Mouse (Mus musculus): ENCODE data around the gene Tgfbr1. TPM values are rescaled to one million over a fixed set of nuclear protein-coding genes. Genes with fewer than 3 reads are reported as not detected.
"Not testable (repeated sequence)": the region's sequence is repeated elsewhere in the genome, so short reads cannot be mapped to it uniquely, and the experiment has no call there.

Gene Tgfbr1
- polyA plus RNA-seq, 1 experiment from 2014 or later = 111 TPM

GRCm38 (mm10) chr4:47354304-47354703, 1.3 kb downstream of the Tgfbr1 start:
- Histone ChIP-seq H3K27me3 (ENCODE audit: control insufficient read depth, insufficient read depth, low read length) (no peaks in the 10 kb centered on the region), H3K9me3 (ENCODE audit: control insufficient read depth, low read length) (no peaks in the 10 kb centered on the region), H3K4me1 (ENCODE audit: control insufficient read depth, insufficient read depth, low read length) (0 out of 2 replicates have a peak, but pooled peaks cover 5% of the 10 kb centered on the region), H3K4me2 (ENCODE audit: low read depth) (peak overlapping the region; percentile 62), H3K9ac (ENCODE audit: low read length) (peak overlapping the region; percentile 97; the same call in 1 of the 2 replicates), H3K4me3 (ENCODE audit: low read depth, low read length) (peak overlapping the region; percentile 84), H3K36me3 (ENCODE audit: control insufficient read depth, insufficient read depth, low read length) (no peaks in the 10 kb centered on the region), H3K27ac (ENCODE audit: low read depth, low read length) (no peak overlapping the region)
- ATAC-seq (ENCODE audit: insufficient read depth, low FRiP score, low TSS enrichment) = no peak
- WGBS = 45% methylated on average over 3 of the region's 3 CpGs
- DNase-seq (ENCODE audit: low spot score) = no peak

GRCm38 (mm10) chr4:47362662-47363061, 9.6 kb downstream of the Tgfbr1 start:
- H3K9me3 ChIP-seq (ENCODE audit: control insufficient read depth, low read length) = no peaks in the 10 kb centered on the region
- H3K27me3 ChIP-seq (ENCODE audit: control insufficient read depth, insufficient read depth, low read length) = no peaks in the 10 kb centered on the region
- ATAC-seq (ENCODE audit: insufficient read depth, low FRiP score, low TSS enrichment) (no peak), DNase-seq (ENCODE audit: low spot score) (no peak)
- no peaks in the 10 kb centered on the region for H3K36me3 ChIP-seq (ENCODE audit: control insufficient read depth, insufficient read depth, low read length)
- WGBS = 94% methylated on average over 2 of the region's 2 CpGs
- H3K27ac ChIP-seq (ENCODE audit: low read depth, low read length) = no peak overlapping the region
- no peak overlapping the region for H3K4me2 ChIP-seq (ENCODE audit: low read depth)
- H3K9ac ChIP-seq (ENCODE audit: low read length) = no peak overlapping the region
- H3K4me1 ChIP-seq (ENCODE audit: control insufficient read depth, insufficient read depth, low read length) = no peaks in the 10 kb centered on the region
- no peak overlapping the region for H3K4me3 ChIP-seq (ENCODE audit: low read depth, low read length)

GRCm38 (mm10) chr4:47363134-47363533, 10.1 kb downstream of the Tgfbr1 start:
- no peaks in the 10 kb centered on the region for H3K9me3 ChIP-seq (ENCODE audit: control insufficient read depth, low read length)
- no peaks in the 10 kb centered on the region for H3K27me3 ChIP-seq (ENCODE audit: control insufficient read depth, insufficient read depth, low read length)
- DNase-seq (ENCODE audit: low spot score) = no peak
- 68% methylated on average over 3 of the region's 3 CpGs for WGBS
- H3K4me2 ChIP-seq (ENCODE audit: low read depth) = no peak overlapping the region
- no peak overlapping the region for H3K4me3 ChIP-seq (ENCODE audit: low read depth, low read length)
- no peaks in the 10 kb centered on the region for H3K4me1 ChIP-seq (ENCODE audit: control insufficient read depth, insufficient read depth, low read length)
- no peak overlapping the region for H3K27ac ChIP-seq (ENCODE audit: low read depth, low read length)
- ATAC-seq (ENCODE audit: insufficient read depth, low FRiP score, low TSS enrichment) = no peak
- no peaks in the 10 kb centered on the region for H3K36me3 ChIP-seq (ENCODE audit: control insufficient read depth, insufficient read depth, low read length)
- no peak overlapping the region for H3K9ac ChIP-seq (ENCODE audit: low read length)

- Histone ChIP-seq H3K27me3 (ENCODE audit: control insufficient read depth, insufficient read depth, low read length) (no peaks in the 10 kb centered on the region), H3K4me1 (ENCODE audit: control insufficient read depth, insufficient read depth, low read length) (no peaks in the 10 kb centered on the region), H3K9ac (ENCODE audit: low read length) (no peak overlapping the region), H3K4me3 (ENCODE audit: low read depth, low read length) (no peak overlapping the region), H3K4me2 (ENCODE audit: low read depth) (no peak overlapping the region), H3K36me3 (ENCODE audit: control insufficient read depth, insufficient read depth, low read length) (no peaks in the 10 kb centered on the region), H3K27ac (ENCODE audit: low read depth, low read length) (no peak overlapping the region), H3K9me3 (ENCODE audit: control insufficient read depth, low read length) (no peaks in the 10 kb centered on the region)
- 93% methylated on average over 2 of the region's 2 CpGs for WGBS
- DNase-seq (ENCODE audit: low spot score) (no peak), ATAC-seq (ENCODE audit: insufficient read depth, low FRiP score, low TSS enrichment) (no peak)
Measured at GRCm38 (mm10) chr4:47368717-47369116, 15.7 kb downstream of the Tgfbr1 start.

GRCm38 (mm10) chr4:47378716-47379115, 25.7 kb downstream of the Tgfbr1 start:
- H3K4me2 ChIP-seq (ENCODE audit: low read depth) = no peak overlapping the region
- WGBS = 66% methylated on average over 1 of the region's 1 CpGs
- H3K9me3 ChIP-seq (ENCODE audit: control insufficient read depth, low read length) = no peaks in the 10 kb centered on the region
- no peaks in the 10 kb centered on the region for H3K27me3 ChIP-seq (ENCODE audit: control insufficient read depth, insufficient read depth, low read length)
- no peaks in the 10 kb centered on the region for H3K4me1 ChIP-seq (ENCODE audit: control insufficient read depth, insufficient read depth, low read length)
- ATAC-seq (ENCODE audit: insufficient read depth, low FRiP score, low TSS enrichment) (no peak), DNase-seq (ENCODE audit: low spot score) (no peak)
- no peak overlapping the region for H3K9ac ChIP-seq (ENCODE audit: low read length)
- no peaks in the 10 kb centered on the region for H3K36me3 ChIP-seq (ENCODE audit: control insufficient read depth, insufficient read depth, low read length)
- no peak overlapping the region for H3K27ac ChIP-seq (ENCODE audit: low read depth, low read length)
- no peak overlapping the region for H3K4me3 ChIP-seq (ENCODE audit: low read depth, low read length)

DNA sequence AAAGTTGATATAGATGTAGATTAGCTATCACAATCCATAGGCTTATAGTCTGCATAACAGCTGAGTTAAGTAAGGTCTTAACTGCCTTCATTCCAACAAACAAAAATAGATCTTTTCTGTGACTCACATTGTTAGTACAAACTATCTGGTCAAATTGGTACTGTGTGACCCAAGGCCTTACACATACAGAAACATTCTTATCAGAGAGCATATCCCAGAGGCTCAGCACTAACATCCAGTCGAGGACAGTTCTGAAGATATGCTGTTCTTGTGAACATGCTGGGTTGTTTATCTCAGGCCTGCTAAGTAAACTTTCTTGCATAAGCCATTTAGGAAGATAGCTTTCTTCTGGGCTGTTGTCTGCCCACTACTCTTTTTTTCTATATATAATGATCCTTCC, 29.4 kb downstream of the Tgfbr1 start:
- no peaks in the 10 kb centered on the region for H3K9me3 ChIP-seq (ENCODE audit: control insufficient read depth, low read length)
- no peaks in the 10 kb centered on the region for H3K4me1 ChIP-seq (ENCODE audit: control insufficient read depth, insufficient read depth, low read length)
- H3K9ac ChIP-seq (ENCODE audit: low read length) = no peak overlapping the region
- no peak overlapping the region for H3K4me2 ChIP-seq (ENCODE audit: low read depth)
- H3K27me3 ChIP-seq (ENCODE audit: control insufficient read depth, insufficient read depth, low read length) = no peaks in the 10 kb centered on the region
- H3K36me3 ChIP-seq (ENCODE audit: control insufficient read depth, insufficient read depth, low read length) = peaks cover 3% of the 10 kb centered on the region
- no peak overlapping the region for H3K4me3 ChIP-seq (ENCODE audit: low read depth, low read length)
- DNase-seq (ENCODE audit: low spot score) (no peak), ATAC-seq (ENCODE audit: insufficient read depth, low FRiP score, low TSS enrichment) (no peak)
- no peak overlapping the region for H3K27ac ChIP-seq (ENCODE audit: low read depth, low read length)
- WGBS = 83% methylated on average over 1 of the region's 1 CpGs

GRCm38 (mm10) chr4:47391926-47392325, 38.9 kb downstream of the Tgfbr1 start:
- 98% methylated on average over 2 of the region's 2 CpGs for whole genome bisulfite sequencing
- H3K27ac ChIP-seq (ENCODE audit: low read depth, low read length); ATAC-seq (ENCODE audit: insufficient read depth, low FRiP score, low TSS enrichment); H3K4me3 ChIP-seq (ENCODE audit: low read depth, low read length); H3K4me1 ChIP-seq (ENCODE audit: control insufficient read depth, insufficient read depth, low read length); H3K27me3 ChIP-seq (ENCODE audit: control insufficient read depth, insufficient read depth, low read length); H3K9me3 ChIP-seq (ENCODE audit: control insufficient read depth, low read length); H3K36me3 ChIP-seq (ENCODE audit: control insufficient read depth, insufficient read depth, low read length); H3K4me2 ChIP-seq (ENCODE audit: low read depth); DNase-seq (ENCODE audit: low spot score); H3K9ac ChIP-seq (ENCODE audit: low read length): not testable (repeated sequence)

GRCm38 (mm10) chr4:47396251-47396650, 43.2 kb downstream of the Tgfbr1 start:
- ATAC-seq (ENCODE audit: insufficient read depth, low FRiP score, low TSS enrichment) = no peak
- Histone ChIP-seq H3K4me3 (ENCODE audit: low read depth, low read length) (no peak overlapping the region), H3K4me2 (ENCODE audit: low read depth) (no peak overlapping the region), H3K4me1 (ENCODE audit: control insufficient read depth, insufficient read depth, low read length) (no peaks in the 10 kb centered on the region), H3K9ac (ENCODE audit: low read length) (no peak overlapping the region), H3K27me3 (ENCODE audit: control insufficient read depth, insufficient read depth, low read length) (no peaks in the 10 kb centered on the region), H3K36me3 (ENCODE audit: control insufficient read depth, insufficient read depth, low read length) (peaks cover 2% of the 10 kb centered on the region; the same call in 1 of the 2 replicates), H3K9me3 (ENCODE audit: control insufficient read depth, low read length) (no peaks in the 10 kb centered on the region), H3K27ac (ENCODE audit: low read depth, low read length) (no peak overlapping the region)
- 95% methylated on average over 7 of the region's 7 CpGs for WGBS
- DNase-seq (ENCODE audit: low spot score) = no peak

DNA sequence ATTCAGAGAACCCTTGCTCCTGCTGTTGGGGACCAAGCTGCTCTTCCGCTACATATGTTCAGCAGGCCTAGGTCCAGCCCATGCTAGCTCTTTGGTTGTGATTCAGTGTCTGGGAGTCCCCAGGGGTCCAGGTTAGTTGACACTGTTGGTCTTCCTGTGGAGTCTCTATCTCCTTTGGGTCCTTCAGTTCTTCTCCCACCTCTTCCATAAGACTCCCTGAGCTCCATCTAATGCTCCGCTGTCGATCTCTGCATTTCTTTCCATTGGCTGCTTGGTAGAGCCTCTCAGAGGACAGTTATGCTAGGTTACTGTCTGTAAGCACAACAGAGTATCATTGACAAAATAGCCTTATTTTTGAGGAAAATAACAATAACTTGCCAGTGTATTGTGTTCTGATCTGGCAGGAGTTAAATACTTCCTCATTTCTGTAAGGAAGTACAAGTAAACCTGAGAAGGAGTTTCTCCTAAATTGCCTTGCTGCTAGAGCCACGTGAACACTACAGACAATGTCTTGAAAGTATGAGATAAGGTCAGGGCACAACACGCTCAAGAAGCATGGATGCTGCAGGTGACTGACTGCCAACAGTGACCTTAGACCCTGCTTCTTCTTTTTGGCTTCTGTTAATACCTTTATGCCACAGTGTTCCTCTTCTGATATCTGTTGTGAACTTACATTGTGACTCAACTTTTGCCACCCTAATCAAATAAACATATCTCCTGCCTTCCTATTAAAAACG, 45.1 kb downstream of the Tgfbr1 start:
- no peaks in the 10 kb centered on the region for H3K27me3 ChIP-seq (ENCODE audit: control insufficient read depth, insufficient read depth, low read length)
- ATAC-seq (ENCODE audit: insufficient read depth, low FRiP score, low TSS enrichment) = no peak
- no peaks in the 10 kb centered on the region for H3K4me1 ChIP-seq (ENCODE audit: control insufficient read depth, insufficient read depth, low read length)
- 90% methylated on average over 6 of the region's 6 CpGs for WGBS
- no peak overlapping the region for H3K27ac ChIP-seq (ENCODE audit: low read depth, low read length)
- no peak overlapping the region for H3K4me2 ChIP-seq (ENCODE audit: low read depth)
- no peak overlapping the region for H3K4me3 ChIP-seq (ENCODE audit: low read depth, low read length)
- peaks cover 5% of the 10 kb centered on the region; the same call in 1 of the 2 replicates for H3K36me3 ChIP-seq (ENCODE audit: control insufficient read depth, insufficient read depth, low read length)
- no peak for DNase-seq (ENCODE audit: low spot score)
- H3K9me3 ChIP-seq (ENCODE audit: control insufficient read depth, low read length) = no peaks in the 10 kb centered on the region
- H3K9ac ChIP-seq (ENCODE audit: low read length) = no peak overlapping the region
